Mouse (Mus musculus): Measurements from ENCODE around the gene Tgfa.

DNA sequence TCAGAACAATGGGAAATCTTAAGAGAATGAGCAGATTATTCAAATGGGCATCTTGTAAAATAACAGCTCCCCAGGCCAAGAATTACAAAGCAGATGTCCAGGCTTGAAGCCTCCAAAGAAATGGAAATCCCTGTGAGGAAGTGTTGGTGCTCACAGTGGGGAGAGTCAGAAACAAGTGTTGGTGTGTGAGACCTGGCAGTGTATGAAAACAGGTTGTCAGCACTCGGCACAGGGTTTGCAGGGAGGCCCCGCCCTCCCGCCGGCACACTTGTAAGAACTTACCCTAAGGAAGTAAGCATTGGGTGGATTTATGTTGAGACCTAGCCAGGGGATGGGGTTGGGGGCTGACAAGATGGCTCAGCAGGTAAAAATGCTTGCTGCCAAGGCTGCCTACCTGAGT is 50.9 kb downstream of the Tgfa start:
- no peak for TF ChIP-seq CTCF (IDR thresholded peaks at IDR 0.05; ENCODE audit: borderline replicate concordance, extremely low read depth, insufficient read depth, insufficient read length)
- TF ChIP-seq POLR2A (IDR thresholded peaks at IDR 0.05; ENCODE audit: borderline replicate concordance, extremely low read depth, insufficient read depth, insufficient read length, poor library complexity, severe bottlenecking), result no peak
